Mouse (Mus musculus) heart, postnatal 0 days (tissue): ENCODE results near the gene Galnt13.

Source experiments
- CTCF ChIP-seq: IDR thresholded peaks from 2 replicates; pipeline ENCODE4 v1.5.1; 2016; ENCODE audit warnings: antibody characterized with exemption, control low read depth, low read depth
- EP300 ChIP-seq: IDR thresholded peaks from 2 replicates; pipeline ENCODE4 v1.6.1; 2016; ENCODE audit warnings: antibody characterized with exemption, low read depth

DNA sequence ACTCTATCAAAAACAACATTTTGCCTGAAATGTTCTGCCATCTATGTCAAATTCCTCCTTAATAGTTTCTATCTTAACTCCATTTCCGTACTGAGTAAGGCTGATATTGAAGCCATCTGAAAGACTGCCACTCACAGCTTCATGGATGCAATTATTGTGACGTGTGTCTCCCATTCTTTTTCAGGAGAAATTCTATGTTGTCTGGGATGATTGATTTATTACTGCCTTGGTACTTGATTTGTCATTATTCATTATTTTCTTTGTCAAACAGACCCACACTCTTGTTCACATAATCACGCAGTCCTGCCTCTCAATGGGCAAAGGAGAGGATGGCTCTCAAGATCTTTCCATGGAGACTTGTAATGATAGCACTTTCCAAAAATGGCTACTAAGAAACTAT, 671.7 kb downstream of the Galnt13 start:
- TF ChIP-seq CTCF: no peak
- no peak for TF ChIP-seq EP300
